Mouse (Mus musculus): ENCODE results near the gene Espl1. TPM values are rescaled to one million over a fixed set of nuclear protein-coding genes. Genes with fewer than 3 reads are reported as not detected.

The Espl1 gene
- polyA plus RNA-seq, 1 experiment from 2014 or later = 4.4 TPM

GRCm38 (mm10) chr15:102279783-102280520 lies 16.1 kb upstream of the Espl1 start:
- peak overlapping the region; percentile 90 for H3K27ac ChIP-seq (replicated peaks)
- H3K27me3 ChIP-seq = no peaks in the 10 kb centered on the region
- H3K4me3 ChIP-seq = peak overlapping the region; percentile 84
- H3K36me3 ChIP-seq = 0 out of 2 replicates have a peak, but pooled peaks cover 21% of the 10 kb centered on the region
- ATAC-seq (ENCODE audit: low FRiP score, low read depth) = peak; percentile 44
- H3K4me1 ChIP-seq (replicated peaks) = peaks cover 23% of the 10 kb centered on the region
- H3K9me3 ChIP-seq = no peaks in the 10 kb centered on the region
- peak overlapping the region; percentile 79 for H3K4me2 ChIP-seq
- 33% methylated on average over 13 of the region's 13 CpGs for WGBS
- H3K9ac ChIP-seq = peak overlapping the region; percentile 86

GRCm38 (mm10) chr15:102280623-102281022 lies 15.4 kb upstream of the Espl1 start:
- H3K36me3 ChIP-seq = 0 out of 2 replicates have a peak, but pooled peaks cover 21% of the 10 kb centered on the region
- ATAC-seq (ENCODE audit: low FRiP score, low read depth) = no peak
- H3K9me3 ChIP-seq = no peaks in the 10 kb centered on the region
- H3K4me1 ChIP-seq (replicated peaks) = peaks cover 23% of the 10 kb centered on the region
- no peak overlapping the region for H3K27ac ChIP-seq (replicated peaks)
- H3K4me2 ChIP-seq = peak overlapping the region; percentile 79
- peak overlapping the region; percentile 84; the same call in 1 of the 2 replicates for H3K4me3 ChIP-seq
- WGBS = 95% methylated on average over 19 of the region's 19 CpGs
- no peaks in the 10 kb centered on the region for H3K27me3 ChIP-seq
- H3K9ac ChIP-seq = no peak overlapping the region

GRCm38 (mm10) chr15:102282463-102283292 lies 13.4 kb upstream of the Espl1 start:
- Histone ChIP-seq H3K36me3 (0 out of 2 replicates have a peak, but pooled peaks cover 21% of the 10 kb centered on the region), H3K9ac (no peak overlapping the region), H3K27me3 (no peaks in the 10 kb centered on the region), H3K27ac (replicated peaks) (no peak overlapping the region), H3K4me1 (replicated peaks) (peaks cover 23% of the 10 kb centered on the region), H3K4me3 (no peak overlapping the region), H3K9me3 (no peaks in the 10 kb centered on the region), H3K4me2 (no peak overlapping the region)
- 88% methylated on average over 8 of the region's 8 CpGs for WGBS
- no peak for ATAC-seq (ENCODE audit: low FRiP score, low read depth)

- H3K9me3 ChIP-seq = no peaks in the 10 kb centered on the region
- no peak overlapping the region for H3K4me2 ChIP-seq
- no peak overlapping the region for H3K9ac ChIP-seq
- no peak overlapping the region for H3K4me3 ChIP-seq
- ATAC-seq (ENCODE audit: low FRiP score, low read depth) = no peak
- H3K4me1 ChIP-seq (replicated peaks) = peaks cover 22% of the 10 kb centered on the region
- WGBS = 84% methylated on average over 3 of the region's 3 CpGs
- H3K27me3 ChIP-seq = no peaks in the 10 kb centered on the region
- H3K27ac ChIP-seq (replicated peaks) = no peak overlapping the region
- H3K36me3 ChIP-seq = 0 out of 2 replicates have a peak, but pooled peaks cover 21% of the 10 kb centered on the region
These were observed 12.4 kb upstream of the Espl1 start for GRCm38 (mm10) chr15:102283648-102284047.

GRCm38 (mm10) chr15:102287395-102287794 lies 8.7 kb upstream of the Espl1 start:
- no peaks in the 10 kb centered on the region for H3K9me3 ChIP-seq
- ATAC-seq (ENCODE audit: low FRiP score, low read depth) = no peak
- H3K9ac ChIP-seq = no peak overlapping the region
- H3K27me3 ChIP-seq = no peaks in the 10 kb centered on the region
- no peak overlapping the region for H3K4me2 ChIP-seq
- H3K36me3 ChIP-seq = 0 out of 2 replicates have a peak, but pooled peaks cover 7% of the 10 kb centered on the region
- no peaks in the 10 kb centered on the region for H3K4me1 ChIP-seq (replicated peaks)
- H3K27ac ChIP-seq (replicated peaks) = no peak overlapping the region
- H3K4me3 ChIP-seq = no peak overlapping the region

- peaks cover 9% of the 10 kb centered on the region for H3K4me1 ChIP-seq (replicated peaks)
- peak overlapping the region; percentile 55 for H3K4me3 ChIP-seq
- H3K9ac ChIP-seq = peak overlapping the region; percentile 25
- no peaks in the 10 kb centered on the region for H3K9me3 ChIP-seq
- peak overlapping the region; percentile 95 for H3K4me2 ChIP-seq
- H3K36me3 ChIP-seq = no peaks in the 10 kb centered on the region
- H3K27ac ChIP-seq (replicated peaks) = no peak overlapping the region
- ATAC-seq (ENCODE audit: low FRiP score, low read depth) = peak; percentile 62
- WGBS = 5% methylated on average over 24 of the region's 24 CpGs
- H3K27me3 ChIP-seq = no peaks in the 10 kb centered on the region
These were observed 421 bp downstream of the Espl1 start for GRCm38 (mm10) chr15:102296368-102297006.

GRCm38 (mm10) chr15:102302542-102302941 lies 6.5 kb downstream of the Espl1 start:
- ATAC-seq (ENCODE audit: low FRiP score, low read depth) = no peak
- WGBS = 95% methylated on average over 6 of the region's 6 CpGs
- Histone ChIP-seq H3K27ac (replicated peaks) (no peak overlapping the region), H3K4me1 (replicated peaks) (no peaks in the 10 kb centered on the region), H3K27me3 (no peaks in the 10 kb centered on the region), H3K9ac (no peak overlapping the region), H3K4me3 (no peak overlapping the region), H3K9me3 (no peaks in the 10 kb centered on the region), H3K36me3 (no peaks in the 10 kb centered on the region), H3K4me2 (no peak overlapping the region)

GRCm38 (mm10) chr15:102308717-102309116 lies 12.7 kb downstream of the Espl1 start:
- 93% methylated on average over 9 of the region's 9 CpGs for WGBS
- no peak overlapping the region for H3K9ac ChIP-seq
- H3K4me1 ChIP-seq (replicated peaks) = no peaks in the 10 kb centered on the region
- no peak overlapping the region for H3K4me2 ChIP-seq
- no peak overlapping the region for H3K4me3 ChIP-seq
- H3K36me3 ChIP-seq = no peaks in the 10 kb centered on the region
- no peaks in the 10 kb centered on the region for H3K27me3 ChIP-seq
- H3K27ac ChIP-seq (replicated peaks) = no peak overlapping the region
- H3K9me3 ChIP-seq = no peaks in the 10 kb centered on the region
- no peak for ATAC-seq (ENCODE audit: low FRiP score, low read depth)

- Histone ChIP-seq H3K9ac (no peak overlapping the region), H3K9me3 (no peaks in the 10 kb centered on the region), H3K36me3 (no peaks in the 10 kb centered on the region), H3K27ac (replicated peaks) (no peak overlapping the region), H3K4me3 (no peak overlapping the region), H3K4me2 (no peak overlapping the region), H3K4me1 (replicated peaks) (no peaks in the 10 kb centered on the region), H3K27me3 (no peaks in the 10 kb centered on the region)
- 87% methylated on average over 10 of the region's 10 CpGs for WGBS
- no peak for ATAC-seq (ENCODE audit: low FRiP score, low read depth)
These were observed 14.2 kb downstream of the Espl1 start for GRCm38 (mm10) chr15:102310074-102310845.

- ATAC-seq (ENCODE audit: low FRiP score, low read depth) = no peak
- Histone ChIP-seq H3K27me3 (no peaks in the 10 kb centered on the region), H3K4me1 (replicated peaks) (no peaks in the 10 kb centered on the region), H3K9ac (no peak overlapping the region), H3K9me3 (no peaks in the 10 kb centered on the region), H3K27ac (replicated peaks) (no peak overlapping the region), H3K4me3 (no peak overlapping the region), H3K4me2 (no peak overlapping the region), H3K36me3 (no peaks in the 10 kb centered on the region)
These were observed 15.4 kb downstream of the Espl1 start for GRCm38 (mm10) chr15:102311489-102311888.

GRCm38 (mm10) chr15:102315292-102315691 lies 19.2 kb downstream of the Espl1 start:
- Histone ChIP-seq H3K27ac (replicated peaks) (no peak overlapping the region), H3K4me2 (no peak overlapping the region), H3K9me3 (no peaks in the 10 kb centered on the region), H3K4me1 (replicated peaks) (no peaks in the 10 kb centered on the region), H3K4me3 (no peak overlapping the region), H3K36me3 (no peaks in the 10 kb centered on the region), H3K9ac (no peak overlapping the region), H3K27me3 (no peaks in the 10 kb centered on the region)
- 94% methylated on average over 8 of the region's 8 CpGs for WGBS
- ATAC-seq (ENCODE audit: low FRiP score, low read depth) = no peak

Data from hindbrain, embryonic 15.5 days (tissue).